Mouse (Mus musculus): ENCODE results near the gene Gck. TPM values are rescaled to one million over a fixed set of nuclear protein-coding genes. Genes with fewer than 3 reads are reported as not detected.
A peak's percentile ranks its signal among the peaks of the same experiment; 100 is the strongest.
"Not testable (repeated sequence)": the region's sequence is repeated elsewhere in the genome, so short reads cannot be mapped to it uniquely, and the experiment has no call there.

Gene Gck
- polyA plus RNA-seq, 1 experiment from 2014 or later = 2.4 TPM

DNA sequence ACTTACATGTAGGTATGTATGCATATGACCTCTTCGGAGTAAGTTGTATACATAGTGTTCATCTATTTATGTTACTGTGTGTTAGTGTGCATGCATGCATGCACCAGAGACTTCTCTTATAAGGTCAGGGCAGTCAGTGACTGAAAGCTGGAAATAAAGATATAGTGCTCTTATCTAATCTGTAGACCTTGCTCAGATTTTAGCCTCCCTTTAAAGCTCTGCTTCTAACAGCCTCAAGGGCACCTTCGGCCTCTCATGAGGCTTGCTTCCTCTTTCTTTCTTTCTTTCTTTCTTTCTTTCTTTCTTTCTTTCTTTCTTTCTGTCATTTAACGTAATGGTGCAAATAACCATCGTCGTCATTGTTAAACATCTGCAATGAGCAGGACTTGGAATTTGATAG lies 4.6 kb upstream of the Gck start:
- no peak overlapping the region for H3K9ac ChIP-seq
- H3K4me1 ChIP-seq = peaks cover 18% of the 10 kb centered on the region
- H3K4me3 ChIP-seq = no peak overlapping the region
- ATAC-seq (ENCODE audit: insufficient number of reproducible peaks, insufficient read depth, low FRiP score, low TSS enrichment, low read depth) = no peak
- no peaks in the 10 kb centered on the region for H3K9me3 ChIP-seq
- H3K27ac ChIP-seq = no peak overlapping the region
- no peak overlapping the region; the same call in 1 of the 2 replicates for H3K4me2 ChIP-seq
- no peaks in the 10 kb centered on the region for H3K27me3 ChIP-seq
- H3K36me3 ChIP-seq = peaks cover 10% of the 10 kb centered on the region
- 85% methylated on average over 5 of the region's 5 CpGs for WGBS

DNA sequence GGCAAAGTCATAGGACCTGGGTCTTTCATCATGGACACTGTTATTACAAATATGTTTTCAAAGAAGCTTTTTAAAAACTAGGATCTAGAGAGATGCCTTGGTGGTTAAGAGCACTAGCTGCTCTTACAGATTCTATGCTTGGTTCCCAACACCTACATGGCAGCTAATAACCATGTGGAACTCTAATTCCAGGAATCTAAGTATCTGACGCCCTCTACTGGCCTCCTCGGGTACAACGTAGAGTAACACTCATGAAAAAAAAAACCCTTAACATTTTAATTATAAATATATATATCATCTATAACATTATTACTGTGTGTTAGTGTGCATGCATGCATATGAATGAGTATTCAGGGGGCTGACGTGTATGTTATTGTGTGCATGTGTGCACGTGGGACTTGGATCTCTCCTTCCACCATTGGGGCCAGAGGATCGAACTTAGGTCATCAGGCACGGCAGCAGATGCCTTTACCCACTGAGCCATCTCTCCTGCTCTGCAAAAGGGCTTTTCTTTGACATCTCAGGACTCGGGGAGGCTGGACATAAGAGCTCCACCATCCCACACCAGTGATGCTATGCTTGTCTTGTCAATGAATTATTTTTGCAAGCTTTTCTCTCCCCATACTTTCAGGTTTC lies 3.4 kb upstream of the Gck start:
- no peaks in the 10 kb centered on the region for H3K9me3 ChIP-seq
- H3K27me3 ChIP-seq = no peaks in the 10 kb centered on the region
- peaks cover 30% of the 10 kb centered on the region for H3K4me1 ChIP-seq
- H3K27ac ChIP-seq = no peak overlapping the region
- ATAC-seq (ENCODE audit: insufficient number of reproducible peaks, insufficient read depth, low FRiP score, low TSS enrichment, low read depth) = no peak
- no peak overlapping the region for H3K4me2 ChIP-seq
- 0 out of 2 replicates have a peak, but pooled peaks cover 3% of the 10 kb centered on the region for H3K36me3 ChIP-seq
- H3K4me3 ChIP-seq = no peak overlapping the region
- 33% methylated on average over 8 of the region's 8 CpGs for WGBS
- no peak overlapping the region for H3K9ac ChIP-seq

DNA sequence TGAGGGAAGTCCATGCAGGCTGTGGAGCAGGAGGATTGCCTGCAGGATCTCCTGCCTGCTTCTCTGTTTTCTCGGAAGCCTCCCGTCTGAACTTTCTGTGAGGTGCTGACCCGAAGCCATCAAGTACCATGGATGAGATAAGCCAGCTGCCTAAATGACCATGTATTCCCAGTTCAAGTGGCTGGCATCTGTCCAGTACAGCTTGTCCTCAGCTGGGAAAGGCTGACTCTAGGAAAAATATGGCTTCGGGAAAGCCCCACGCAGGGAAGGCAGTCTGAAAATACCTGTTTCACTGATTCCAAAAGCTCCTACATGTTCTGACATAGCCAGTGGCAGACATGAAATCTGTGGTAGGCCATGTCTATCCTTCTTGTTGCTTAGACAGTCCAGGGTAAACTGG lies 2.6 kb upstream of the Gck start:
- Histone ChIP-seq H3K4me2 (no peak overlapping the region), H3K9ac (no peak overlapping the region), H3K4me3 (no peak overlapping the region), H3K9me3 (no peaks in the 10 kb centered on the region), H3K27me3 (no peaks in the 10 kb centered on the region), H3K4me1 (peaks cover 33% of the 10 kb centered on the region), H3K27ac (no peak overlapping the region), H3K36me3 (no peaks in the 10 kb centered on the region)
- no peak for ATAC-seq (ENCODE audit: insufficient number of reproducible peaks, insufficient read depth, low FRiP score, low TSS enrichment, low read depth)
- 81% methylated on average over 5 of the region's 5 CpGs for WGBS

DNA sequence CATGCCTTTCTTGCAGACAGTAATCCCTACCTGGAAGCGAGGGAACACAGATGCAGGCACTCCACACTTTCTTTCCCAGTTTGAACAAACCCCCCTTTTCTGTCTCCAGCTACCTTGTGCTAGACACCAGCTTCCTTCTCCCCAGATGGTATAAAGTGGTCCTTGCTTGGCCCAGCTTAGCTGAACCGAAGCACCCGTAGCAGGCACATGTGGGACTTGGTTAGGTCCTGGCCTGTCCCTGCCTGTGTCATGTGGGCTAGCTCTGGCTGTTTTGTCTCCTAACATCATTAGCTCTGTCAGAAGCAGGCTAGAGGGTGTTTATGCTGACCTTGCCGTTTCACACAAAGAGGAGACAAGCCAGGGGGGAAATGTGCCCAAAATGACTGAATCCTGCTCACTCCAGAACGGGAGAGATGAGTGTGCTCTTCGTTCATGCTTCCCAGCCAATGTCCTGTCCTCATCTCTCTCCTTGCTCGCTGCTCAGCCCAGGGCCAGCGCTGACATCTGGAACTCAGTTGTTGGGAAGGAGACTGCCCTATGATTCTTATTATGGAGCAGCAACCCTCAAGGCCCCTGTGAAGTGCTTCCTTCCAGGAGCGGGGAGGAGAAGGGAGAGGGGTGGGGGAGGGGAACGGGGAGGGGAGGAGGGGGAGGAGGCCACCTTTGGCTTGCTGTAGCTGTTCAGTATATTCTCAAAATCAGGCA lies 1.2 kb downstream of the Gck start:
- H3K27me3 ChIP-seq = no peaks in the 10 kb centered on the region
- ATAC-seq (ENCODE audit: insufficient number of reproducible peaks, insufficient read depth, low FRiP score, low TSS enrichment, low read depth) = no peak
- WGBS = 22% methylated on average over 10 of the region's 10 CpGs
- no peak overlapping the region for H3K4me3 ChIP-seq
- peak overlapping the region; percentile 64 for H3K27ac ChIP-seq
- no peaks in the 10 kb centered on the region for H3K36me3 ChIP-seq
- H3K9ac ChIP-seq = peak overlapping the region; percentile 36; the same call in 1 of the 2 replicates
- peaks cover 17% of the 10 kb centered on the region for H3K4me1 ChIP-seq
- H3K9me3 ChIP-seq = no peaks in the 10 kb centered on the region
- H3K4me2 ChIP-seq = 0 out of 2 replicates have a peak overlapping the region, but pooled peaks have one; percentile 5

DNA sequence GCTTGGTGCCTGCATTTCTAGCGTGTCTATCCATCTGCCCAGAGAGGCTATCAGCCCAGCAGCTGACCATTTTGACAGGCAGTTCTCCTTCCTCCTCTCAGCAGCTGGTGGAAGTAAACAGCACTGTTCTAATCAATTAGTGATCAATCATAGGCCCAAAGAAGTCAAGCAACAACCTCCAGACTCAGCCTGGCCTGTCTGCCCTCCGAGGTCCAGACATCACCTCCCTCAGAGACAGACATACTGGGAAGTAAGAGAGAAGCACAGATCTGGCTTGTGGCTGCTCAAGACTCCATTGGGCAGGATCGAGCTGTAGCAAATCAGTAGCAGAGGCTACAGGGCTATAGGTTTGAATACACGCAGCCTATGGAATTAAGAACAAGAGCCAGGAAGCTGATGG lies 2.1 kb downstream of the Gck start:
- ATAC-seq (ENCODE audit: insufficient number of reproducible peaks, insufficient read depth, low FRiP score, low TSS enrichment, low read depth) = no peak
- Histone ChIP-seq H3K27ac (no peak overlapping the region), H3K9ac (no peak overlapping the region), H3K4me2 (no peak overlapping the region), H3K4me3 (no peak overlapping the region), H3K27me3 (no peaks in the 10 kb centered on the region), H3K36me3 (no peaks in the 10 kb centered on the region), H3K9me3 (no peaks in the 10 kb centered on the region), H3K4me1 (peaks cover 17% of the 10 kb centered on the region)
- 45% methylated on average over 4 of the region's 4 CpGs for WGBS

GRCm38 (mm10) chr11:5945096-5945495 lies 4.8 kb downstream of the Gck start:
- Histone ChIP-seq H3K4me3 (no peak overlapping the region), H3K4me1 (peaks cover 17% of the 10 kb centered on the region), H3K27me3 (no peaks in the 10 kb centered on the region), H3K27ac (no peak overlapping the region), H3K9me3 (no peaks in the 10 kb centered on the region), H3K4me2 (no peak overlapping the region), H3K9ac (no peak overlapping the region), H3K36me3 (no peaks in the 10 kb centered on the region)
- 81% methylated on average over 2 of the region's 2 CpGs for WGBS
- ATAC-seq (ENCODE audit: insufficient number of reproducible peaks, insufficient read depth, low FRiP score, low TSS enrichment, low read depth) = no peak

DNA sequence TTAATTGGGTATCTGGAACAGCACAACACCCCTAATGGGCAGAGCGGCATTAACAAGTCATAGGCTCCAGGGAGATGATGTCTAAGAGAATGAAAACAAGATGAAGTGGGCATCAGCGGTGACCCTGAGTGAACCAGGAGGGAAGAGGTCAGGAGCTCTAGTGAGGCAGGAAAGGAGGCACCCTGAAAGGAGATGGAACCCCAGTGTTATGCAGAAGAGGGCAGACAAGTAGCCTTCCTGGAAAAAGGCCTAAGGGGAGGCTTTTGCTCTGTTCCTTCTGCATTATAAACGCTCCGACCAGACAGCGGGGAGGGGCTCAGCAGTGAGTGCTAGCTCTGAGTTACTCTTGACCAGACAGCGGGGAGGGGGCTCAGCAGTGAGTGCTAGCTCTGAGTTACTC lies 6.9 kb downstream of the Gck start:
- no peak overlapping the region for H3K9ac ChIP-seq
- WGBS = 59% methylated on average over 6 of the region's 6 CpGs

GRCm38 (mm10) chr11:5934531-5934930 lies 15.3 kb downstream of the Gck start:
- ATAC-seq (ENCODE audit: insufficient number of reproducible peaks, insufficient read depth, low FRiP score, low TSS enrichment, low read depth); H3K4me1 ChIP-seq; H3K36me3 ChIP-seq; H3K4me3 ChIP-seq; H3K9ac ChIP-seq; H3K4me2 ChIP-seq; H3K27me3 ChIP-seq; H3K9me3 ChIP-seq; H3K27ac ChIP-seq: not testable (repeated sequence)
- 93% methylated on average over 11 of the region's 11 CpGs for WGBS

More for the DNA sequence above, 6.9 kb downstream of the Gck start:
- H3K27ac ChIP-seq = no peak overlapping the region
- H3K27me3 ChIP-seq = no peaks in the 10 kb centered on the region
- no peaks in the 10 kb centered on the region for H3K9me3 ChIP-seq
- no peak overlapping the region for H3K4me2 ChIP-seq
- no peak overlapping the region for H3K4me3 ChIP-seq
- peaks cover 2% of the 10 kb centered on the region for H3K4me1 ChIP-seq
- ATAC-seq (ENCODE audit: insufficient number of reproducible peaks, insufficient read depth, low FRiP score, low TSS enrichment, low read depth) = no peak
- no peaks in the 10 kb centered on the region for H3K36me3 ChIP-seq

GRCm38 (mm10) chr11:5931947-5932346 lies 17.9 kb downstream of the Gck start:
- H3K27ac ChIP-seq; H3K27me3 ChIP-seq; H3K9ac ChIP-seq; H3K4me1 ChIP-seq; H3K36me3 ChIP-seq; H3K4me3 ChIP-seq; H3K4me2 ChIP-seq; H3K9me3 ChIP-seq; ATAC-seq (ENCODE audit: insufficient number of reproducible peaks, insufficient read depth, low FRiP score, low TSS enrichment, low read depth): not testable (repeated sequence)
- 80% methylated on average over 6 of the region's 6 CpGs for WGBS

GRCm38 (mm10) chr11:5930578-5930977 lies 19.3 kb downstream of the Gck start:
- H3K9ac ChIP-seq = no peak overlapping the region
- ATAC-seq (ENCODE audit: insufficient number of reproducible peaks, insufficient read depth, low FRiP score, low TSS enrichment, low read depth) = no peak
- WGBS = 48% methylated on average over 1 of the region's 1 CpGs
- no peaks in the 10 kb centered on the region for H3K4me1 ChIP-seq
- no peak overlapping the region for H3K4me3 ChIP-seq
- no peaks in the 10 kb centered on the region for H3K27me3 ChIP-seq
- no peaks in the 10 kb centered on the region for H3K36me3 ChIP-seq
- H3K4me2 ChIP-seq = no peak overlapping the region
- peaks cover 4% of the 10 kb centered on the region; the same call in 1 of the 2 replicates for H3K9me3 ChIP-seq
- H3K27ac ChIP-seq = no peak overlapping the region

DNA sequence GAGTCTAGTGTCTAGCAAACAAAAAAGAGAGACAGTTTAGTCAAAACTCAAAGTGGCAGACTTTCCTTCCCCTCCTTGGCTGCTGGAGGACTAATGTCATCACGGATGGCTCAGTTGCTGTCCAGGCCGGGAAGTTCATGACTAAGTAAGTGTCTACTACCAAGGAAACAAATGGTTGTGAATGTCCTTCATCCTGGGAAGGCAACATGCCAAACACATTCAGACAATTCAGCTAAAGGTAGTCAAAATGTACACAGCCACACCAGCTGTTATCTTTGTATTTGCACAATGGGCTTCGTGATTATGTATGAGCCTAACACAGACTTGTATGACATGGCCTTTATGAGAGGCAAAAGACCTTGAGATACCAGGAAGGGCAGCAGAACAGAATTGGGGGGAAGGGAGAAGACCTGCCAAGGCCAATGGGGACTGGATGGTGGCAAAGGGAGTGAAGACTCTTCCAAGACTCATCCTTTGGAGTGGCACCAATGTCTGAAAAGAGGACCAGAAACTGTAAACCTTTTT lies 23.1 kb downstream of the Gck start:
- no peaks in the 10 kb centered on the region for H3K4me1 ChIP-seq
- H3K27me3 ChIP-seq = no peaks in the 10 kb centered on the region
- no peak for ATAC-seq (ENCODE audit: insufficient number of reproducible peaks, insufficient read depth, low FRiP score, low TSS enrichment, low read depth)
- H3K4me2 ChIP-seq = no peak overlapping the region
- no peak overlapping the region for H3K27ac ChIP-seq
- H3K4me3 ChIP-seq = no peak overlapping the region
- no peaks in the 10 kb centered on the region for H3K36me3 ChIP-seq
- H3K9ac ChIP-seq = no peak overlapping the region
- WGBS = 83% methylated on average over 3 of the region's 3 CpGs
- peaks cover 4% of the 10 kb centered on the region; the same call in 1 of the 2 replicates for H3K9me3 ChIP-seq

- Histone ChIP-seq H3K4me3 (no peak overlapping the region), H3K36me3 (no peaks in the 10 kb centered on the region), H3K4me2 (no peak overlapping the region), H3K27ac (no peak overlapping the region), H3K27me3 (no peaks in the 10 kb centered on the region), H3K9me3 (peaks cover 4% of the 10 kb centered on the region; the same call in 1 of the 2 replicates), H3K4me1 (no peaks in the 10 kb centered on the region), H3K9ac (no peak overlapping the region)
- no peak for ATAC-seq (ENCODE audit: insufficient number of reproducible peaks, insufficient read depth, low FRiP score, low TSS enrichment, low read depth)
- 42% methylated on average over 8 of the region's 8 CpGs for WGBS
Measured at GRCm38 (mm10) chr11:5924699-5925098, 25.2 kb downstream of the Gck start.
